Mouse (Mus musculus) ES-Bruce4 (cell line): ENCODE data around the gene Tsfm.

Experiments used
- CTCF ChIP-seq: IDR thresholded peaks from one replicate; pipeline ENCODE4 v1.8.1; 2011; ENCODE audit warnings: low read depth, low read length
- EP300 ChIP-seq: IDR thresholded peaks from 2 replicates; pipeline ENCODE4 v1.6.1; 2011; ENCODE audit warnings: low read depth, low read length; ENCODE audit not compliant: insufficient read depth
- POLR2A ChIP-seq: IDR thresholded peaks from one replicate; pipeline ENCODE4 v1.8.1; 2011; ENCODE audit warnings: low read length; ENCODE audit not compliant: insufficient read depth

- TF ChIP-seq POLR2A = no peak
- TF ChIP-seq CTCF = no peak
- no peak for TF ChIP-seq EP300
Measured at GRCm38 (mm10) chr10:127036273-127036672, 5.6 kb upstream of the Tsfm start.
